Mouse (Mus musculus) cerebellum, adult 11-12 months (tissue): ENCODE results near the gene Camk1d.
"Not testable (repeated sequence)": the region's sequence is repeated elsewhere in the genome, so short reads cannot be mapped to it uniquely, and the experiment has no call there.

Experiments used
- DNase-seq: peaks from one replicate; pipeline ENCODE4 v3.0.0; 2022

Gene Camk1d

GRCm38 (mm10) chr2:5607920-5608841, 106.1 kb downstream of the Camk1d start:
- peak; percentile 52 for DNase-seq

GRCm38 (mm10) chr2:5605849-5606248, 108.5 kb downstream of the Camk1d start:
- no peak for DNase-seq

GRCm38 (mm10) chr2:5602044-5602443, 112.3 kb downstream of the Camk1d start:
- DNase-seq = no peak

GRCm38 (mm10) chr2:5601243-5601642, 113.1 kb downstream of the Camk1d start:
- DNase-seq = not testable (repeated sequence)

- no peak for DNase-seq
Observed at GRCm38 (mm10) chr2:5600183-5600962, 113.9 kb downstream of the Camk1d start.

- DNase-seq = no peak
Observed at GRCm38 (mm10) chr2:5599713-5600112, 114.6 kb downstream of the Camk1d start.

GRCm38 (mm10) chr2:5598533-5598932, 115.8 kb downstream of the Camk1d start:
- no peak for DNase-seq

GRCm38 (mm10) chr2:5596882-5597281, 117.4 kb downstream of the Camk1d start:
- no peak for DNase-seq

- DNase-seq = no peak
Observed at GRCm38 (mm10) chr2:5595356-5596191, 118.7 kb downstream of the Camk1d start.

GRCm38 (mm10) chr2:5592461-5593136, 121.7 kb downstream of the Camk1d start:
- no peak for DNase-seq

- DNase-seq = no peak
Observed at GRCm38 (mm10) chr2:5590074-5590473, 124.2 kb downstream of the Camk1d start.

GRCm38 (mm10) chr2:5589163-5589562, 125.2 kb downstream of the Camk1d start:
- DNase-seq = no peak

- no peak for DNase-seq
Observed at GRCm38 (mm10) chr2:5588329-5588982, 125.9 kb downstream of the Camk1d start.

- DNase-seq = no peak
Observed at GRCm38 (mm10) chr2:5584318-5585027, 129.8 kb downstream of the Camk1d start.

- no peak for DNase-seq
Observed at GRCm38 (mm10) chr2:5579391-5579790, 134.9 kb downstream of the Camk1d start.

GRCm38 (mm10) chr2:5577399-5578129, 136.8 kb downstream of the Camk1d start:
- peak; percentile 61 for DNase-seq

GRCm38 (mm10) chr2:5572314-5573006, 141.9 kb downstream of the Camk1d start:
- DNase-seq = no peak

GRCm38 (mm10) chr2:5566611-5567010, 147.7 kb downstream of the Camk1d start:
- no peak for DNase-seq

- no peak for DNase-seq
Observed at GRCm38 (mm10) chr2:5563685-5564084, 150.6 kb downstream of the Camk1d start.

GRCm38 (mm10) chr2:5561446-5561845, 152.9 kb downstream of the Camk1d start:
- no peak for DNase-seq
